Mouse (Mus musculus) naive thymus-derived CD4-positive, alpha-beta T cell, adult 2 months (primary cell): ENCODE data around the gene Spata13.

Experiments
- DNase-seq: peaks from one replicate; pipeline ENCODE4 v3.0.0-alpha.2; 2011; ENCODE audit warnings: low read depth

Gene Spata13

GRCm38 (mm10) chr14:60715686-60716085 is 81.9 kb downstream of the Spata13 start:
- DNase-seq = no peak

- no peak for DNase-seq
These were observed 87.5 kb downstream of the Spata13 start for GRCm38 (mm10) chr14:60721304-60721703.

- no peak for DNase-seq
These were observed 88.1 kb downstream of the Spata13 start for GRCm38 (mm10) chr14:60721938-60722337.

GRCm38 (mm10) chr14:60726091-60726490 is 92.3 kb downstream of the Spata13 start:
- no peak for DNase-seq

GRCm38 (mm10) chr14:60727130-60727529 is 93.3 kb downstream of the Spata13 start:
- DNase-seq = no peak

GRCm38 (mm10) chr14:60732081-60732480 is 98.3 kb downstream of the Spata13 start:
- peak; percentile 77 for DNase-seq

- DNase-seq = no peak
These were observed 99.0 kb downstream of the Spata13 start for GRCm38 (mm10) chr14:60732787-60733186.

GRCm38 (mm10) chr14:60733706-60734105 is 99.9 kb downstream of the Spata13 start:
- no peak for DNase-seq

- no peak for DNase-seq
These were observed 101.4 kb downstream of the Spata13 start for GRCm38 (mm10) chr14:60735206-60735605.

- DNase-seq = peak; percentile 57
These were observed 102.2 kb downstream of the Spata13 start for GRCm38 (mm10) chr14:60735848-60736547.

- DNase-seq = peak; percentile 90
These were observed 102.9 kb downstream of the Spata13 start for GRCm38 (mm10) chr14:60736591-60737192.

GRCm38 (mm10) chr14:60737202-60737611 is 103.4 kb downstream of the Spata13 start:
- DNase-seq = peak; percentile 72

GRCm38 (mm10) chr14:60738434-60738938 is 104.7 kb downstream of the Spata13 start:
- peak; percentile 84 for DNase-seq

- DNase-seq = no peak
These were observed 105.4 kb downstream of the Spata13 start for GRCm38 (mm10) chr14:60739155-60739554.

- no peak for DNase-seq
These were observed 105.8 kb downstream of the Spata13 start for GRCm38 (mm10) chr14:60739616-60740015.

- no peak for DNase-seq
These were observed 106.7 kb downstream of the Spata13 start for GRCm38 (mm10) chr14:60740507-60740906.

- no peak for DNase-seq
These were observed 107.2 kb downstream of the Spata13 start for GRCm38 (mm10) chr14:60741033-60741432.

GRCm38 (mm10) chr14:60741490-60741981 is 107.7 kb downstream of the Spata13 start:
- DNase-seq = no peak

- no peak for DNase-seq
These were observed 109.9 kb downstream of the Spata13 start for GRCm38 (mm10) chr14:60743681-60744080.

- DNase-seq = no peak
These were observed 111.4 kb downstream of the Spata13 start for GRCm38 (mm10) chr14:60745201-60745600.

- no peak for DNase-seq
These were observed 112.3 kb downstream of the Spata13 start for GRCm38 (mm10) chr14:60746141-60746540.

- no peak for DNase-seq
These were observed 113.5 kb downstream of the Spata13 start for GRCm38 (mm10) chr14:60747154-60747870.

GRCm38 (mm10) chr14:60749880-60750279 is 116.1 kb downstream of the Spata13 start:
- no peak for DNase-seq
